In genomic region chr9:24293252-24293959, GRCm38 (mm10) we compare ENCODE assay signal across 22 mouse cellular contexts.
DNase-seq lines count a peak whose midpoint lies in the region; ATAC-seq and TF ChIP-seq lines count a peak whose summit lies in the region.
"Had no signal": no experiment of that assay in that cellular context is flagged by ENCODE, and none has a peak within 500 bp of the region (broad histone marks: within the 10 kb centered on the region; RNA-seq: fewer than 3 reads in every experiment).

No protein-coding gene starts in this region.

- peak; percentile 55; the same call in 1 of the 2 replicates for ATAC-seq in forebrain, embryonic 11.5 days (replicated peaks; ENCODE audit: low FRiP score)
- no peak for ATAC-seq in forebrain, embryonic 15.5 days (replicated peaks)
- ATAC-seq in midbrain, embryonic 11.5 days (ENCODE audit: low FRiP score): no peak
- no peak for ATAC-seq in midbrain, postnatal 0 days (ENCODE audit: low FRiP score)
- no peak for ATAC-seq in activated CD4-positive, CD25-positive, alpha-beta regulatory T cell, adult 4 months
- ATAC-seq: forebrain, embryonic 13.5 days; inflammation-experienced regulatory T-cells, adult 6 months; Patski had no signal

- no peak for DNase-seq in forebrain, embryonic 11.5 days (ENCODE audit: low spot score)
- DNase-seq in midbrain, embryonic 11.5 days (ENCODE audit: low spot score, missing footprints): peak; percentile 35
- DNase-seq in midbrain, postnatal 0 days (ENCODE audit: low spot score): no peak
- DNase-seq in Muller cell, postnatal 12 days (ENCODE audit: inconsistent ontology term): peak; percentile 93
- peak; percentile 90 for DNase-seq in retina, postnatal 1 day
- DNase-seq: adrenal gland, adult 2 months; adrenal gland, postnatal 25 days; cerebellum, adult 2 months; cerebellum, postnatal 14 days; embryo, embryonic 11 days; gastrocnemius, postnatal 10 days; heart, adult 18-20 months; heart, postnatal 10 days; heart, postnatal 4 days had no signal

- H3K27ac ChIP-seq in forebrain, embryonic 11.5 days (ENCODE audit: low read depth, low read length): no peak overlapping the region
- no peak overlapping the region for H3K27ac ChIP-seq in forebrain, embryonic 15.5 days (replicated peaks)
- no peak overlapping the region for H3K27ac ChIP-seq in midbrain, embryonic 11.5 days (ENCODE audit: low read depth, low read length)
- H3K27ac ChIP-seq in midbrain, postnatal 0 days (ENCODE audit: low read depth, low read length): no peak overlapping the region
- H3K27ac ChIP-seq: embryonic facial prominence, embryonic 12.5 days; forebrain, embryonic 13.5 days; heart, embryonic 10.5 days; hindbrain, embryonic 15.5 days had no signal

- H3K36me3 ChIP-seq in forebrain, embryonic 11.5 days (ENCODE audit: control insufficient read depth, insufficient read depth, low read length): no peaks in the 10 kb centered on the region
- H3K36me3 ChIP-seq in forebrain, embryonic 15.5 days: no peaks in the 10 kb centered on the region
- no peaks in the 10 kb centered on the region for H3K36me3 ChIP-seq in midbrain, embryonic 11.5 days (ENCODE audit: control insufficient read depth, insufficient read depth, low read length)
- no peaks in the 10 kb centered on the region for H3K36me3 ChIP-seq in midbrain, postnatal 0 days (ENCODE audit: insufficient read depth, low read length)
- H3K36me3 ChIP-seq: embryonic facial prominence, embryonic 12.5 days; heart, embryonic 10.5 days; hindbrain, embryonic 15.5 days had no signal

- no peak overlapping the region for H3K9ac ChIP-seq in forebrain, embryonic 11.5 days (ENCODE audit: low read length)
- no peak overlapping the region for H3K9ac ChIP-seq in forebrain, embryonic 15.5 days (replicated peaks)
- no peak overlapping the region for H3K9ac ChIP-seq in midbrain, embryonic 11.5 days (ENCODE audit: low read length)
- no peak overlapping the region for H3K9ac ChIP-seq in midbrain, postnatal 0 days (replicated peaks; ENCODE audit: low read length, poor library complexity, severe bottlenecking)
- H3K9ac ChIP-seq: embryonic facial prominence, embryonic 12.5 days; forebrain, embryonic 13.5 days; hindbrain, embryonic 15.5 days had no signal

- no peak overlapping the region for H3K4me3 ChIP-seq in forebrain, embryonic 11.5 days (ENCODE audit: low read depth, low read length)
- no peak overlapping the region for H3K4me3 ChIP-seq in forebrain, embryonic 15.5 days
- no peak overlapping the region for H3K4me3 ChIP-seq in midbrain, embryonic 11.5 days (ENCODE audit: low read depth, low read length)
- no peak overlapping the region for H3K4me3 ChIP-seq in midbrain, postnatal 0 days (ENCODE audit: low read depth, low read length)
- H3K4me3 ChIP-seq: embryonic facial prominence, embryonic 12.5 days; forebrain, embryonic 13.5 days; heart, embryonic 10.5 days; hindbrain, embryonic 15.5 days had no signal

- H3K4me2 ChIP-seq in forebrain, embryonic 11.5 days (ENCODE audit: low read depth, low read length, severe bottlenecking): no peak overlapping the region
- no peak overlapping the region for H3K4me2 ChIP-seq in forebrain, embryonic 15.5 days (replicated peaks)
- no peak overlapping the region for H3K4me2 ChIP-seq in midbrain, embryonic 11.5 days
- H3K4me2 ChIP-seq in midbrain, postnatal 0 days (ENCODE audit: low read depth, low read length, poor library complexity, severe bottlenecking): no peak overlapping the region
- H3K4me2 ChIP-seq: embryonic facial prominence, embryonic 12.5 days; forebrain, embryonic 13.5 days; hindbrain, embryonic 15.5 days had no signal

- no peaks in the 10 kb centered on the region for H3K27me3 ChIP-seq in forebrain, embryonic 11.5 days (ENCODE audit: control insufficient read depth, insufficient read depth, low read length)
- H3K27me3 ChIP-seq in forebrain, embryonic 15.5 days: no peaks in the 10 kb centered on the region
- H3K27me3 ChIP-seq in midbrain, embryonic 11.5 days (ENCODE audit: control insufficient read depth, insufficient read depth, low read length): no peaks in the 10 kb centered on the region
- no peaks in the 10 kb centered on the region for H3K27me3 ChIP-seq in midbrain, postnatal 0 days (ENCODE audit: insufficient read depth, low read length)
- H3K27me3 ChIP-seq: embryonic facial prominence, embryonic 12.5 days; forebrain, embryonic 13.5 days; hindbrain, embryonic 15.5 days had no signal

- no peak for TF ChIP-seq CTCF in midbrain, postnatal 0 days (IDR thresholded peaks at IDR 0.05)

- WGBS in forebrain, embryonic 11.5 days: 37% methylated on average over 12 of the region's 12 CpGs
- WGBS in forebrain, embryonic 15.5 days: 27% methylated on average over 12 of the region's 12 CpGs
- WGBS in midbrain, embryonic 11.5 days: 57% methylated on average over 12 of the region's 12 CpGs
- WGBS in midbrain, postnatal 0 days: 48% methylated on average over 12 of the region's 12 CpGs

- no peaks in the 10 kb centered on the region for H3K9me3 ChIP-seq in forebrain, embryonic 11.5 days (ENCODE audit: control insufficient read depth, low read length)
- H3K9me3 ChIP-seq in forebrain, embryonic 15.5 days: no peaks in the 10 kb centered on the region
- H3K9me3 ChIP-seq in midbrain, embryonic 11.5 days (ENCODE audit: control insufficient read depth, low read length): no peaks in the 10 kb centered on the region
- H3K9me3 ChIP-seq in midbrain, postnatal 0 days (ENCODE audit: low read length): no peaks in the 10 kb centered on the region
- H3K9me3 ChIP-seq: embryonic facial prominence, embryonic 12.5 days; forebrain, embryonic 13.5 days; heart, embryonic 10.5 days; hindbrain, embryonic 15.5 days had no signal

- no peaks in the 10 kb centered on the region for H3K4me1 ChIP-seq in forebrain, embryonic 11.5 days (replicated peaks; ENCODE audit: control insufficient read depth, insufficient read depth, low read length)
- 0 out of 2 replicates have a peak, but pooled peaks cover 3% of the 10 kb centered on the region for H3K4me1 ChIP-seq in forebrain, embryonic 15.5 days
- H3K4me1 ChIP-seq in midbrain, embryonic 11.5 days (ENCODE audit: control insufficient read depth, insufficient read depth, low read length): no peaks in the 10 kb centered on the region
- no peaks in the 10 kb centered on the region for H3K4me1 ChIP-seq in midbrain, postnatal 0 days (ENCODE audit: insufficient read depth, low read length)
- H3K4me1 ChIP-seq: embryonic facial prominence, embryonic 12.5 days; hindbrain, embryonic 15.5 days had no signal

Comparison
In these comparisons a context has a peak if more than half of its experiments do, and no peak if none do; other contexts are left out.
1. DNase-seq: peak in midbrain, embryonic 11.5 days (single experiment), Muller cell, postnatal 12 days (single experiment) and retina, postnatal 1 day (single experiment); none in forebrain, embryonic 11.5 days (single experiment) and midbrain, postnatal 0 days (single experiment).